ENCODE assay signal across 8 mouse cellular contexts in the genomic region with DNA sequence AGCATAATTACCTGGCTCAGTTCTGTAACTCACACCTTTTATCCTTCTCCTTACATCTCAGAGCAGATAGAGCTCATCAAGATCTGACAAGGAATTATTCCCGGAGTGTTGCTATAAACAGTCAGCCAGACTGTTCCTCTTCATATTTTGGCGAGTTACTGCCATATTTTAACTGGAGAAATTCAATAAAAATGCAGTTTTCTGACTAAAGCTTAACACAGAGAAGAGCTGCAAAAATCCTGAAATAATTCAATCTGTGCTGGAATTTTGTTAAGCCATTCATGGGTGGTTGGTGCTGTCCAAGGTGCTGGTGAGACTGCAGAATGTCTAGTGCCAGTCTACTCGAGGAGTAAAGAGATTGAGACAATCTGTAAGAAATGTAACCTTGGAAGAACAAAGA.
DNase-seq lines count a peak whose midpoint lies in the region; ATAC-seq and TF ChIP-seq lines count a peak whose summit lies in the region.
"Had no signal": no experiment of that assay in that cellular context is flagged by ENCODE, and none has a peak within 500 bp of the region (broad histone marks: within the 10 kb centered on the region; RNA-seq: fewer than 3 reads in every experiment).

No protein-coding gene starts in this region.

- no peak for DNase-seq in left cerebral cortex, adult 2 months (ENCODE audit: extremely low spot score in 1 of 2, low spot score in 2 of 2)
- no peak for DNase-seq in left cerebral cortex, adult 8-10 months (ENCODE audit: low spot score in 2 of 2)
- peak; percentile 30 for DNase-seq in R1 (ENCODE audit: low read depth, low spot score)
- peak; percentile 46 for DNase-seq in brain, embryonic 18.5 days (ENCODE audit: low read depth, low spot score)
- DNase-seq in left cerebral cortex, postnatal 4 days, result peak; percentile 2
- DNase-seq in gastrocnemius, postnatal 36 days, result no peak

- no peak for ATAC-seq in heart, embryonic 11.5 days (replicated peaks; ENCODE audit: insufficient number of reproducible peaks, low FRiP score, low TSS enrichment)

- H3K9ac ChIP-seq in heart, embryonic 11.5 days (ENCODE audit: low read depth, low read length), result no peak overlapping the region
- H3K9ac ChIP-seq: liver, embryonic 15.5 days had no signal

- intact Hi-C loops in left cerebral cortex, adult 2 months (cut with DNase I), result loop anchor here (5.0 to 10.0 kb wide), 2 partner anchors 178 to 204 kb away; no protein-coding TSS in a partner anchor
- intact Hi-C loops in left cerebral cortex, postnatal 4 days (cut with DNase I), result no loop called here
- intact Hi-C loops in gastrocnemius, postnatal 36 days (cut with DNase I), result no loop called here

- H3K4me1 ChIP-seq in heart, embryonic 11.5 days (ENCODE audit: control insufficient read depth, insufficient read depth, low read length), result no peaks in the 10 kb centered on the region
- H3K4me1 ChIP-seq: liver, embryonic 15.5 days had no signal

- no peak for TF ChIP-seq CTCF in left cerebral cortex, adult 2 months (IDR thresholded peaks at IDR 0.05)

- no peaks in the 10 kb centered on the region for H3K36me3 ChIP-seq in heart, embryonic 11.5 days (ENCODE audit: control insufficient read depth, insufficient read depth, low read length)
- H3K36me3 ChIP-seq: liver, embryonic 15.5 days had no signal

- no peak overlapping the region for H3K4me3 ChIP-seq in left cerebral cortex, adult 2 months
- H3K4me3 ChIP-seq in heart, embryonic 11.5 days (ENCODE audit: low read depth, low read length), result no peak overlapping the region
- H3K4me3 ChIP-seq: liver, embryonic 15.5 days had no signal

- no peak overlapping the region for H3K4me2 ChIP-seq in heart, embryonic 11.5 days
- H3K4me2 ChIP-seq: liver, embryonic 15.5 days had no signal

- no peaks in the 10 kb centered on the region for H3K27me3 ChIP-seq in heart, embryonic 11.5 days (ENCODE audit: control insufficient read depth, insufficient read depth, low read length)
- H3K27me3 ChIP-seq: liver, embryonic 15.5 days had no signal

- no peaks in the 10 kb centered on the region for H3K9me3 ChIP-seq in heart, embryonic 11.5 days (replicated peaks; ENCODE audit: control insufficient read depth, low read length)
- H3K9me3 ChIP-seq: liver, embryonic 15.5 days had no signal

- WGBS in heart, embryonic 11.5 days (ENCODE audit: insufficient replicate concordance), result 42% methylated on average over 3 of the region's 3 CpGs

- peak overlapping the region; percentile 73 for H3K27ac ChIP-seq in left cerebral cortex, adult 2 months
- no peak overlapping the region for H3K27ac ChIP-seq in heart, embryonic 11.5 days (ENCODE audit: low read depth, low read length)
- H3K27ac ChIP-seq: liver, embryonic 15.5 days had no signal

Comparison
In these comparisons a context has a peak if more than half of its experiments do, and no peak if none do; other contexts are left out.
1. DNase-seq: peak in R1 (single experiment), brain, embryonic 18.5 days (single experiment) and left cerebral cortex, postnatal 4 days (single experiment); none in left cerebral cortex, adult 2 months (0 of 2), left cerebral cortex, adult 8-10 months (0 of 2) and gastrocnemius, postnatal 36 days (0 of 2).